Mouse (Mus musculus): ENCODE measurements around the gene Sphkap. TPM values are rescaled to one million over a fixed set of nuclear protein-coding genes. Genes with fewer than 3 reads are reported as not detected.
A peak's percentile ranks its signal among the peaks of the same experiment; 100 is the strongest.

Sphkap gene
- polyA plus RNA-seq, 1 experiment from 2014 or later = 4.2 TPM

GRCm38 (mm10) chr1:83276637-83277036, 131.4 kb downstream of the Sphkap start:
- Histone ChIP-seq H3K9ac (replicated peaks) (no peak overlapping the region), H3K4me1 (replicated peaks) (no peaks in the 10 kb centered on the region), H3K27me3 (no peaks in the 10 kb centered on the region), H3K36me3 (no peaks in the 10 kb centered on the region), H3K4me3 (replicated peaks) (no peak overlapping the region), H3K27ac (no peak overlapping the region), H3K9me3 (no peaks in the 10 kb centered on the region), H3K4me2 (replicated peaks) (no peak overlapping the region)
- 90% methylated on average over 9 of the region's 9 CpGs for WGBS
- ATAC-seq = no peak

DNA sequence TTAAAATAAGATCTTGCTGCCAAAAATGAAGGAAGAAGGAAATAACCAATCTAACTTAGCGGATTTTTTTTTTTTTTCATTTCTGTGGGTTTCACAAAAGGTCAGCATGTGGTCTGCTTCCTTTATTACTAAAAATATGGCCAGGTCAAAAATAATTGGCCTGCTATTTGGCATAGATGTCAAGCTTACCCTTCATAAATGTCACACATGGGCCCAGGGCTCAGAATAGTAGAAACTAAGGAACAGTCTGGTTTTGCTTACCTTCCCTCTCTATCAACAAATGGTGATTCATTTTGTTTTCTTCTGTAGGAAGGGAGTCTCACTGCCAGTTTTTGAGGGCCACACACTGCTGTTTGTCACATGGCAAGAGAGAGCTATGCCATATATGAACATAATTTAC, 156.3 kb downstream of the Sphkap start:
- 87% methylated on average over 1 of the region's 1 CpGs for WGBS
- H3K4me1 ChIP-seq (replicated peaks) = no peaks in the 10 kb centered on the region
- H3K27me3 ChIP-seq = no peaks in the 10 kb centered on the region
- no peaks in the 10 kb centered on the region for H3K9me3 ChIP-seq
- H3K4me3 ChIP-seq (replicated peaks) = no peak overlapping the region
- no peak for ATAC-seq
- H3K27ac ChIP-seq = no peak overlapping the region
- H3K36me3 ChIP-seq = no peaks in the 10 kb centered on the region
- no peak overlapping the region for H3K9ac ChIP-seq (replicated peaks)
- no peak overlapping the region for H3K4me2 ChIP-seq (replicated peaks)

GRCm38 (mm10) chr1:83248235-83248746, 159.7 kb downstream of the Sphkap start:
- 87% methylated on average over 1 of the region's 1 CpGs for WGBS
- no peaks in the 10 kb centered on the region for H3K4me1 ChIP-seq (replicated peaks)
- no peak for ATAC-seq
- H3K27me3 ChIP-seq = no peaks in the 10 kb centered on the region
- no peak overlapping the region for H3K27ac ChIP-seq
- H3K9ac ChIP-seq (replicated peaks) = no peak overlapping the region
- H3K36me3 ChIP-seq = no peaks in the 10 kb centered on the region
- no peak overlapping the region for H3K4me2 ChIP-seq (replicated peaks)
- H3K4me3 ChIP-seq (replicated peaks) = no peak overlapping the region
- no peaks in the 10 kb centered on the region for H3K9me3 ChIP-seq

- no peak overlapping the region for H3K4me2 ChIP-seq (replicated peaks)
- H3K4me3 ChIP-seq (replicated peaks) = no peak overlapping the region
- H3K36me3 ChIP-seq = no peaks in the 10 kb centered on the region
- WGBS = 89% methylated on average over 3 of the region's 3 CpGs
- no peak for ATAC-seq
- H3K27ac ChIP-seq = no peak overlapping the region
- no peaks in the 10 kb centered on the region for H3K9me3 ChIP-seq
- no peaks in the 10 kb centered on the region for H3K4me1 ChIP-seq (replicated peaks)
- no peaks in the 10 kb centered on the region for H3K27me3 ChIP-seq
- H3K9ac ChIP-seq (replicated peaks) = no peak overlapping the region
These were observed 180.1 kb downstream of the Sphkap start for GRCm38 (mm10) chr1:83227946-83228345.

GRCm38 (mm10) chr1:83224423-83224960, 183.5 kb downstream of the Sphkap start:
- no peaks in the 10 kb centered on the region for H3K4me1 ChIP-seq (replicated peaks)
- no peaks in the 10 kb centered on the region for H3K36me3 ChIP-seq
- H3K4me3 ChIP-seq (replicated peaks) = no peak overlapping the region
- H3K4me2 ChIP-seq (replicated peaks) = no peak overlapping the region
- no peak overlapping the region for H3K9ac ChIP-seq (replicated peaks)
- no peaks in the 10 kb centered on the region for H3K9me3 ChIP-seq
- H3K27me3 ChIP-seq = no peaks in the 10 kb centered on the region
- no peak overlapping the region for H3K27ac ChIP-seq
- no peak for ATAC-seq

GRCm38 (mm10) chr1:83223072-83223471, 184.9 kb downstream of the Sphkap start:
- Histone ChIP-seq H3K4me2 (replicated peaks) (no peak overlapping the region), H3K9me3 (no peaks in the 10 kb centered on the region), H3K27me3 (no peaks in the 10 kb centered on the region), H3K36me3 (no peaks in the 10 kb centered on the region), H3K4me3 (replicated peaks) (no peak overlapping the region), H3K9ac (replicated peaks) (no peak overlapping the region), H3K27ac (no peak overlapping the region), H3K4me1 (replicated peaks) (no peaks in the 10 kb centered on the region)
- ATAC-seq = no peak
- WGBS = 74% methylated on average over 1 of the region's 1 CpGs

DNA sequence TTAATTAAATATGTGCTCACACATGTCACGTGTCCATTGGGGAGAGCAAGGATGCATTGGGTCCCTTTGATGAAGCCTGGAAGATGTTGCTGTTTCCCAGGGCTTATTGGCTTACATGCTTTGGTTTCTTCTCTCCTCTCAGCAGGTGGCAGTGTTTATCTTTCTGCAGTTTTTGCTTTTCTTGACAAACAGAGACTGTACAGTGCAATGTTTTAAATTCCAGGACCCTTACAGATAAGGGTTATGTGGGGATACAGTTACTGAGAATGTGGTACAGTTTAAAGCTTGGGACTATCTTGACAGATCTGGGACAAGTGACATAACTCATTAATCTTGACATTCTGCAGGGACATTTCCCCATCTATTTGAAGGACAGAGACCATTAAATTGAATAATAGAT, 189.7 kb downstream of the Sphkap start:
- Histone ChIP-seq H3K4me3 (replicated peaks) (no peak overlapping the region), H3K27ac (no peak overlapping the region), H3K9me3 (no peaks in the 10 kb centered on the region), H3K9ac (replicated peaks) (no peak overlapping the region), H3K36me3 (no peaks in the 10 kb centered on the region), H3K27me3 (no peaks in the 10 kb centered on the region), H3K4me1 (replicated peaks) (no peaks in the 10 kb centered on the region), H3K4me2 (replicated peaks) (no peak overlapping the region)
- 0 out of 2 replicates have a peak, but pooled peaks have one; percentile 30 for ATAC-seq
- whole genome bisulfite sequencing = 38% methylated on average over 1 of the region's 1 CpGs

DNA sequence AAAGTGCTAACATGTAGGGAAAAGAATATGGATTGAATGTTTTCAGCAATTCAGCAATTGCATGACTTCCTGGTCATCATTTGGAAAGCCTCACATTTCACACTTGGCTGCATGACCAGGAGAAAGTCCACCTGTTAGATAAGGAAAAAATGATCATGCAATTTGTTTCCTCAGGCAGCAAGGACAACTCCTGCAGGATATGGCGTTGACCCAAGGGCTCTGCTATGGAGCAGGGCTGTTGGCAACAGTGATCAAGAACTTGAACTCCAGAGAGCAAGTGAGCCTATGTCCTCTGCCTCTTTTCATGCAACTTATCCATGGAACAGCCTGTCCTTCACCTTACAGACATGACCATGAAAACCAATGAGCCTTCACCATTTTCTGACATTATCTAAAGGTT, 198.0 kb downstream of the Sphkap start:
- no peaks in the 10 kb centered on the region for H3K4me1 ChIP-seq (replicated peaks)
- H3K27ac ChIP-seq = no peak overlapping the region
- H3K9ac ChIP-seq (replicated peaks) = no peak overlapping the region
- H3K27me3 ChIP-seq = no peaks in the 10 kb centered on the region
- H3K36me3 ChIP-seq = no peaks in the 10 kb centered on the region
- no peak overlapping the region for H3K4me3 ChIP-seq (replicated peaks)
- no peak for ATAC-seq
- no peaks in the 10 kb centered on the region for H3K9me3 ChIP-seq
- H3K4me2 ChIP-seq (replicated peaks) = no peak overlapping the region
- 70% methylated on average over 1 of the region's 1 CpGs for WGBS

Other genes with a start within 250 kb of the Sphkap start
- 0.40 and 0.81 TPM in 2 replicates for gene Daw1, start 248.4 kb downstream of the Sphkap start, polyA plus RNA-seq (2015; fragmentation: Nextera tagmentation; extraction: Ambion mirVana)

Measured in midbrain, embryonic 13.5 days (tissue).